Comparison of ENCODE assay signal across 8 mouse cellular contexts in genomic region chr10:128094340-128094968, GRCm38 (mm10). TPM values are rescaled to one million over a fixed set of nuclear protein-coding genes. Genes with fewer than 3 reads are reported as not detected.
DNase-seq lines count a peak whose midpoint lies in the region; TF ChIP-seq lines count a peak whose summit lies in the region.

No protein-coding gene starts in this region.

- peak overlapping the region; percentile 17; the same call in 1 of the 2 replicates for H3K9ac ChIP-seq in ES-E14 (ENCODE audit: insufficient read depth, low read depth, low read length, poor library complexity, severe bottlenecking)

- peaks cover 6% of the 10 kb centered on the region; the same call in 1 of the 2 replicates for H3K36me3 ChIP-seq in ES-E14 (ENCODE audit: control insufficient read depth, insufficient read depth, low read length, poor library complexity, severe bottlenecking)

- intact Hi-C loops in heart, postnatal 10 days (cut with DNase I): no loop called here

- peaks cover 0 to 11% of the 10 kb centered on the region in 2 experiments; a peak in 1 of 4 replicates for H3K4me1 ChIP-seq in ES-E14 (ENCODE audit: control insufficient read depth in 2 of 2, insufficient read depth in 2 of 2, low read length in 2 of 2, poor library complexity in 1 of 2)
- H3K4me1 ChIP-seq in brown adipose tissue, adult 24 weeks (ENCODE audit: control insufficient read depth, insufficient read depth, insufficient read length, low read length): peaks cover 12% of the 10 kb centered on the region

- in situ Hi-C loops in ES-E14 (cut with MboI; ENCODE audit: low sequenced_read_pairs in 2 of 2, unreplicated experiment in 2 of 2): loop anchor here in 1 of 2 experiments (10.0 kb wide), 1 partner anchor 90 kb away; the partner anchor contains the start of gene Rbms2

- H3K4me3 ChIP-seq in ES-E14 (ENCODE audit: insufficient read depth in 1 of 2, low read depth in 1 of 2, low read length in 2 of 2, poor library complexity in 1 of 2, severe bottlenecking in 1 of 2): peak overlapping the region; percentile 84 to 88
- peak overlapping the region; percentile 93 for H3K4me3 ChIP-seq in brown adipose tissue, adult 24 weeks (ENCODE audit: insufficient read depth, low read depth, low read length)

- peak; percentile 93 for DNase-seq in ES-E14 (ENCODE audit: low read depth, low spot score)
- peak; percentile 83 for DNase-seq in fibroblast of lung, adult 2 months (ENCODE audit: low read depth)
- peak; percentile 87 to 89 for DNase-seq in heart, postnatal 10 days
- DNase-seq in kidney, postnatal 4 days: peak; percentile 91 to 95
- DNase-seq in lung, postnatal 10 days: peak; percentile 95
- DNase-seq in ovary, postnatal 36 days (ENCODE audit: low spot score): peak; percentile 87
- DNase-seq in thymus, postnatal 4 days: peak; percentile 97

- H3K27ac ChIP-seq in ES-E14 (ENCODE audit: insufficient read depth, low read depth, low read length, poor library complexity, severe bottlenecking): peak overlapping the region; percentile 64; the same call in 1 of the 2 replicates
- peak overlapping the region; percentile 73 for H3K27ac ChIP-seq in brown adipose tissue, adult 24 weeks (replicated peaks; ENCODE audit: low read depth, low read length)

- H3K9me3 ChIP-seq in ES-E14 (ENCODE audit: control insufficient read depth, insufficient read depth, low read depth, low read length): no peaks in the 10 kb centered on the region

TF ChIP-seq in ES-E14, 5 proteins besides CTCF, POLR2A, EP300 and RAD21:
- TF ChIP-seq HCFC1 (IDR thresholded peaks at IDR 0.05; ENCODE audit: borderline replicate concordance, insufficient read depth, low read length) (no peak), CHD2 (IDR thresholded peaks at IDR 0.05; ENCODE audit: low read depth, low read length) (no peak), ZC3H11A (IDR thresholded peaks at IDR 0.05; ENCODE audit: borderline replicate concordance, low read depth, low read length) (no peak), MAFK (IDR thresholded peaks at IDR 0.05; ENCODE audit: insufficient read depth, low read depth, low read length) (no peak), ZNF384 (IDR thresholded peaks at IDR 0.05; ENCODE audit: low read depth, low read length) (no peak)

RNA-seq across cellular contexts. Expression of gene Baz2a, which starts 3.1 kb away (rescaled TPM):
- total RNA-seq in ES-E14 (2012; rRNA removed): 42.8 and 59.9 TPM in 2 replicates
- polyA plus RNA-seq in brown adipose tissue, adult 24 weeks (2012; ENCODE audit: insufficient read depth, insufficient read length, missing spikeins): 15.1 and 16.0 TPM in 2 replicates
- total RNA-seq in heart, postnatal 10 days (2021): 10 to 100 TPM; 26.1 to 27.8 TPM

RNA-seq across cellular contexts. Expression of gene Atp5b, which starts 11.4 kb away (rescaled TPM):
- total RNA-seq in ES-E14 (2012; rRNA removed): 1,760 and 2,075 TPM in 2 replicates
- 9,036 and 9,352 TPM in 2 replicates for polyA plus RNA-seq in brown adipose tissue, adult 24 weeks (2012; ENCODE audit: insufficient read depth, insufficient read length, missing spikeins)
- 1,000 to 10,000 TPM; 7,591 to 7,651 TPM for total RNA-seq in heart, postnatal 10 days (2021)

RNA-seq across cellular contexts. Expression of gene Ptges3, which starts 35.7 kb away (rescaled TPM):
- 125 and 240 TPM in 2 replicates for total RNA-seq in ES-E14 (2012; rRNA removed)
- 107 and 147 TPM in 2 replicates for polyA plus RNA-seq in brown adipose tissue, adult 24 weeks (2012; ENCODE audit: insufficient read depth, insufficient read length, missing spikeins)
- total RNA-seq in heart, postnatal 10 days (2021): 10 to 100 TPM; 91.9 to 99.8 TPM

RNA-seq across cellular contexts. Expression of gene Naca, which starts 59.1 kb away (rescaled TPM):
- total RNA-seq in ES-E14 (2012; rRNA removed): 746 and 1,114 TPM in 2 replicates
- 592 and 593 TPM in 2 replicates for polyA plus RNA-seq in brown adipose tissue, adult 24 weeks (2012; ENCODE audit: insufficient read depth, insufficient read length, missing spikeins)
- total RNA-seq in heart, postnatal 10 days (2021): 100 to 1,000 TPM; 639 to 645 TPM

Comparison
In these comparisons a context has a peak if more than half of its experiments do, and no peak if none do; other contexts are left out.
1. Peak in every context shown above with its lines: DNase-seq, H3K4me3 ChIP-seq and H3K27ac ChIP-seq.